Mouse (Mus musculus): ENCODE measurements at regions not wholly inside any gene's neighbourhood (a gene's known extent, or its start where the extent isn't known, plus 50 kb on each side); places are given as distances from the start of the nearest gene placed in this dataset.
A peak's percentile ranks its signal among the peaks of the same experiment; 100 is the strongest.

DNA sequence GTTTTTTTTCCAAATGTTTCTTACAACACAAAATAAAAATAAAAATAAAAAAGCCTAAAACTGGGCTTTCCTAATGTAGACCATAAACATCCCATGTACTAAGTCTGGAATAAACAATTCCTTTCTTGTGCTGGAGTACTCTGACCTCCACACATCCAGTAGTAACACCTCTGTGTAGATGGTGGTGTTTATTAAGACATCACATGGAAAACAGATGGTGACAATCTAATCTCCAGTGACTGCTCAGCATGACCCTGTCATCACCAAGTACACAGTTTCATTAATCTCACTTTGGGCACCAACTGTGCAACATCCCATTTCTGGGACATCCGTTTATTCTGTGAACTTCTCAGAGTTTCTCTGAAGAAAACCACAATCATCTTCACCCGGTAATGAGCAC lies 118.7 kb upstream of the Bank1 start:
- DNase-seq (ENCODE audit: low spot score) = no peak

DNA sequence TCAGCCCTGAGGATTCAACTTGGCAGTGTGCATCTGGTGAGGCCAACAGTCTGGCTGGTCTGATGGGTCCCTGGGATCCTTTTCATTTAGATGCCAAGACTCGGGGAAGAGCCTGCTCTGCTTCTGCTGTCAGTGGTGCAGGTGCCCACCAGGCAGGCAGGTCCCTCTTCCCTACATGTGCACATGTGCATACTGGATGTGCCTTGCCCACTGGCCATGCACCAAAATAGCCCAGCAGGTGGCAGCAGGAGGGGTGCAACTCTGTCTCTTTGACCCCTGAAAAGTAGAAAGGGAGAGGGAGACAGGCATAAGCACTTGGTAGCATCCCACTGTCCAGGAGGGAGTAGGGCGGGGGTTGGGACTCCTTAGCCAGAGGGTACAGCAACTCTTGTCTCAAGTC lies 116.2 kb upstream of the Bank1 start:
- DNase-seq (ENCODE audit: low spot score) = no peak

DNA sequence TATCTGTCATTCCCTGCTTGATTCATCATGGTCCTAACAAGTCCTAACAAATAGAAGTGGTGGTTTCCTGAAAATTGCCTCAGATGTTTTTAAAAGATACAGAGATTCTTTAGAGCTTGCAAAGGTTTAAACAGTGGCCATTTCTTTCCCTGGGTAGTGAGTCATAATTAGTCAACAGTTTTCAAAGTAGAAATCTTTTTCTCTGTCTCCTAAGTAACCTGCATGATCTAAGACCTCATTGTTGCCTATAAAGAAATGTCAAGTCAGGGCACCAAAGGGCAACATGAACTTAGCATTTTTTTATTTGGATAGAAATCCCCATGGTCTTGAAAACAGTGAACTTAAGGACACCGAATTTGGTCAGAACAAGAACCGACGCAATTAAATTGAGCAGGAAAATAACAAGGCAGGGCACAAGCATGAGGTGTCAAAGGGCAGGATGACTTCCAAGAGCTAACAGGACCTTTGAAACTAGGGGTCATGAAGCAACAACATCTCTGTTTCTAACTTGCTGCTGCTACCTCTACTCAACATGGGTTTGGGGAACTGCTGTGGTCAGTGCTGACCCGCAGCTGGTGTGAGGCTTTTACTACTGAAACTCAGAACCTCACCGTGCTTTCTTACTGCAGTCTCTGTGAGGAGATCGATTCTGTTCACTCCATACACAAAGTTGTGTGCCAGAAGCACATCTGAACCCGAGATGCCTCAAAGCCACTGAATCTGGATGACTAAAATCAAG lies 114.2 kb upstream of the Bank1 start:
- no peak for DNase-seq (ENCODE audit: low spot score)

DNA sequence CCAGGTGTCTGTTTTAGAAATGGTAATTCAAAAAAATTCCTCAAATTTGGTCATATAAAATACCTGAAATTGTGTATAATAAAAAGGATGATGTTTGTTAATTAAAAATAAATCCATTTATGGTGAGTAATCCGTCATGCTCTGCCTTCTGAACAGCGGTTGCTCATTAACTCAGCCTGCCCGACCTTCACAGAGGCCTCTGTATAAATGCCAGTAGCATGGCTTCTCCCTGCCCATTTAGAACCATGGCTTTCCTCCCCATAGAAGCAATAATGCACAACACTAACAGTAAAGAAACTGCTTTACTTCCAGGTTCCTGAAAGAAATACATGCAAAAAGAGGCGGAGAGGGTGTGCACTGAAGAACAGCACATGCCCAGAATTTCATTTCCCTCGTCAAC lies 113.5 kb upstream of the Bank1 start:
- DNase-seq (ENCODE audit: low spot score) = no peak

DNA sequence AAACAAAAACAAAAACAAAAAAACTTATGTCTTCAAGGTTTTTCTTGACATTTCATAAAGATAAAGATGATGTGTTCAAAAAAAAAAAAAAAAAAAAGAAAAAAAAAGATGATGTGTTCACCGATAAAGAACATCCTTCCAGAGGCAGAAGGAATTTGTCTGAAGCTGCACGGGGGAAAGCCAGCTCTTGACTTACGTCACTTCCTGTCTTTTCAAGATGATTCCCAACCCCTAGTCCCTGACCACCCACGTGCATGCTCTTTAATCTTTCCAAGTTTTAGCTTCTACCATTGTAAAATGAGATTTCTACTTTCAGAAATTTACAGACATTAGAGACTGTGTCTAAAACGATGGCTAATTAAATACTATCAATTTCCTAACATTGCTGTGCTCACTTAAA lies 108.5 kb upstream of the Bank1 start:
- DNase-seq (ENCODE audit: low spot score) = no peak

DNA sequence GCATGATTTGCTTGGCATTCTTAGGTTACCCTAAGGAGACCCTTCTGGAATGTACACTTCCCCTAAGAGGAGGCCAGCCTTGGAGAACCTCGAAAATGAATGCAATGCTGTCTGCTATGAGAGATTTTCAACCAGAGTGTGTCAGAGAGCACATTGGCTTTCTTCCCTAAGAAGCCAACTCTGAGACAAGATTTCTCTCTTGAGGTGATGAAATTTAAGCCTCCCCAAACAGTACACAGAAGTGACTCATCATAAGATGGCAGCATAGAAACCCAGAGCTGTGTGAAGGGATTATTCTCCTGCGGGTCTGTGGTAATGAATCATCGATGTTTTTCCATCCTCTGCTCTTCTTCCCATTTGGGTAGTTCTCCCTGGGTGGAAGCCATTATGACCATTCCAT lies 106.2 kb upstream of the Bank1 start:
- DNase-seq (ENCODE audit: low spot score) = no peak

DNA sequence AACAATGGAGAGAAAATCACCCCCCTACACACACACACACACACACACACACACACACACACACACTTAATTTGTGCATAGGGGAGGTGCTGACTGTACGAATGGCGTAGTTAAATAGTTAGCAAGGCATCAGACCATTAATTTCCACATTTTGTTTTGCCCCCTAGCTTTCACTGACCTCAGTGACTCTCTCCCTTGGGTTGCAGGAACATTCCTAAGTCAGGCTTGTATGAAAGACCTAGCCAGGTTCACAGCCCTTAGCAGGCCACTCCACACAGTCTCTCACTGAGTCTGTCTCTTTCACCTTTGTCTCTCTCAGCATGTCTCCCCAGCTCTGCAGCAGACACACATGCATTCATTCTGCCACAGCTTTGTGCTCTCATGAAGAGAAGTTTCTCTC lies 101.6 kb upstream of the Bank1 start:
- no peak for DNase-seq (ENCODE audit: low spot score)

DNA sequence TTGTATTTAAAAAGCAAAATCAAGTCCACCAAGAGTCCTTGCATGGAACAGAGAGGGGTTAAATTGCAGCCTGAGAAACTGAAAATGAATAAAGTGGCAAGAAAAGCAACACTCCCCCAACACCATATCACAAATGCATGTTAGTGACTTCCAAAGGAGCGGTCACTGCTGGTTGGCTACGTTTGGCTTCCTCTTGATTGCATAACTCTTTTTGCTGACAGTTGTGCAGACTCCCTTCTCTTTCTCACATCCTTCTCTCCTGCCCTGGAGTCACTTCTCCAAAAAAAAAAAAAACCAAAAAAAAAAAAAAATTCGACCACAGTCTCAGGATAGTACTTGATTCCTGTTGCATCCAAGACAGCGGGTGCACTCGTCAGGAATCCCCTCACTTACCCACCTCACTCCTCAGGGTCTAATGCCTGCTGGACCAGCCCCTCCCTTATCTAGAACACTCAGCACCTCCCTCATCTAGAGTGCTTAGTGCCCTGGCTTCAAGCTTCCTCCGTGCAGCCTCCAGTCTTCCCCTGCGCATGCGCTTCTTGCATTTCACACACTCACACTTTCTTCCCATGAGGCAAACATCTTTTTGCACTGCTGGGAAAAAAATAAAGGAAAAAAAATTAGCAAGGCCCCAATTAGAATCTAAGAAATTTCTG lies 100.8 kb upstream of the Bank1 start:
- DNase-seq (ENCODE audit: low spot score) = peak; percentile 48

DNA sequence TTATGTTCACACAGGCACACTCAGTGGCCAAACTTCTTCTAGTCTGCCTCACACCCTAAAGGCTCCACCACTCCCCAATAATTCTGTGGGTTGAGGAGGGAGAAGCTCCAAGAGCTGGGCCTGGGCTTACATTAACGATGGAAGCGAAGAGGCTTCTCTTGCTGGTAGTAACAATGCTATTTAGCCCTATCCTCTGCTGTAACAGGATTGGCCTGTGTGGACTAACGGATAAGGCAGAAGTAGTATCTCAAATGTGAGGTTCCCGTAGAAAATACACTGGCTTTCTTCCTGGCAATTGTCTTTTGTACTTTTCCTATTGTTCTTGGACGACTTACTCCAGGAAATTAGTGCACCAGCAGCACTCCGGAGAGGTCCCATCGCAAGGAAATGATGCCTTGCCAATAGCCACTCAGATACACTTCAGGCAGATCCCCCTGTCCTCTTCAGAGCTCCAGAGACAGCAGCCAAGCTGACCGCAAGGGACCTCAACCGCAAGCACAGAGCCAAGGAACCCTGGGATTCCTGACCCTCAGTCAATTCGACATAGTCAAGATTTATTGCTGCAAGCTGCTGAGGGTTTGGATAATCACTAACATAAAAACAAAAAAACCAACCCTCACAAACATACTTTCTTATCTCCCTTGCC lies 96.2 kb upstream of the Bank1 start:
- peak; percentile 24 for DNase-seq (ENCODE audit: low spot score)

DNA sequence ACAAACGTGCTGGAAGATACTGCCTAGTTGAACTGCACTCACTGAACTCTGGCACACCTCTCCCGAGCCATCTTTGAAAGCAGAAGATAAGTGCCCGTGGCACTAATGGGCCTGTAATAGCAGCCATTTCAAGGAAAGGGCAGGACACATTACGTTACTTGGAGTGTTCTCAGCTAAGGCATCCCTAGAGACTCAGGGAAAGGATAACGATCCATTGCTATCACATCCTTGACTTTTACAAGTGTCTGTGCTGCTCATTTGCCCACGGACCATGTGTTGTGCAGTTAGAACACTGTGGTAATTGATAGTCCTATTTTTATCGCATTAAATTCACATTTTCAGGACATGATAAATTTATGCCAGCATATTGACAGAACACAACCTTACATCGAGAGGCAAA lies 79.7 kb upstream of the Bank1 start:
- DNase-seq (ENCODE audit: low spot score) = no peak

DNA sequence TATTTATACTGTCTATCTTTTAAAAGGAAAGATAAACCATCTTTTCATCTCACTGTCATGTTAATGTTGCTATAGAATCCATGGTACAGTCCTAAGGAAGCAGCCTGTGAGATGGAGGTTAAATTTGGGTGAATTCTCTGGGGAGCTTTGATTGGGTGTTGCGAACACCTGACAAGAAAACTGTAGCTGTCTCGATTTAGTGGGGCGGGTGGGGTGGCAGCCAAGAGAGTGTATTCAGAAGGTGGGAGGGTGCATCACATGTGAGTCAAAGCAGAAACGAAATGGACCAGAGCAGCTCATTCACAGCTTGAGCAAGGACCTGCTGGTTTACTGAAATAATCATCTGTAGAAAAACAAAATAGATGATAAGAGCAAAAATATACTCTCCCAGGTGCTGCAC lies 57.4 kb upstream of the Bank1 start:
- no peak for DNase-seq (ENCODE audit: low spot score)

DNA sequence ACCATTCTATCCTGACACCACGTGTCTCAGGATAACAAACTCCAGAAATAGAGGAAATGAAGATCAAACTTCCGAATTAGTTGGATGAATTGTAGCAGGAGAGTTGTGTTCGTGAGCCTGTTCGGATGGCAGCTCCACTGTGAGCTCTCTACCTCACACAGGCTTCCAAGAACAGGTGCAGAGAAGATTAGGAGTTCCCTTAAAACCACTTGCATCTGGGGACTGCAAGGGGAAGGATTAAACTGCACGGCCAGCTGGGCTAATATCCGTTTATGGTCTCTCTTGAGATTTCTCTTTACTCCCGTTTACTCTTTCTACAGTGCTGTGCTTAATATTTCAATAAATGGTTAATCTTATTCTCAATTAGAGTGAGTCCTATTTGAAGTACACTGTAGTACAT lies 54.8 kb upstream of the Bank1 start:
- no peak for DNase-seq (ENCODE audit: low spot score)

DNA sequence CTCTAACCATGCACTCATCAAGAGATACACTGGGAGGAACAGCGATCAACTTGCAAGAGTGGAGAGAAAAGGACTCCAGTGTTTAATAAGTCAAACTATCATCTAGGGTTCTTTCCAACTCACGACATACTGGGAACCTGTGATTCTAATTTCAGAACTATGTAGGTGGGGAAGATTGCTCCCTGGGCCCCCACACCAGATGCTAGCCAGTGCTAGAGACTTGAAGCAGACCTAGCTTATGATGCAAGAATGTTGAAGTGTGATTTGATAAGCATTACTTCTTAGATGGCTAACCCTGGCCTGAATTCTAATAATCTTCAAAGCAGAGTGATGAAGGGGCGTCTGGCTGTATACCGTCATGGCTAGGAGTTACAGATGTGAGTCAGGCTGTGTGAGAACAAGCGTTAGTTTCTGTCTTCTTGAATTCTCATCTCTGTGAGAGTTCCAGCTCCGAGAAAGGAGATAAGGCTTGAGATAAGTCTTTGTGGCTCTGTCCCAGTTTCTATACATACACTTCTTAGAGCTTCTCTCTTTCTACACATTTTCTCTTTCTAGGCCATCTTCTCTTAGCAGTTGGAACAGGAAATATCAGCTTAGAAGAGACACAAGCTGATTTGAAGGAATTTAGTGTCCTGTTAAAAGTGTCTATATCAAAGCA lies 54.0 kb upstream of the Bank1 start:
- DNase-seq (ENCODE audit: low spot score) = no peak

DNA sequence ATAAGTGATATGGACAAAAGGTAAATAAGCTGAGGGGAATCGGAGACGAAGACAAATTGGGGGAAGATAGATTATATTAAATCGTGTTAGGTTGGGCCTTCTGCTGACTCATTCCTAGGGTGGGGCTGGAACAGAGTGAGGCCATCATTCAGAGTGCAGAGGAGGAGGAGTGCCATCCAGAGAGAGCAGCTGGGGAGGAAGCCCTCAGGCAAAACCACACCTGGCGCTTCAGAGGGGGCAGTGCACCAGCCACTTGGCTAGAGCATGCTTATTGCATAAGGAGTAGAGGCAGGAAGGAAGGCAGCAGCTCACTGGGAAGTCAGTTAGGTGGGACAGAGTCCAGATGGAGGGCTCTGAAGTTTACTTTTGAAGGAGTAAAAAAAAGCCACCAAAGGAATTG lies 51.0 kb upstream of the Bank1 start:
- no peak for DNase-seq (ENCODE audit: low spot score)

Measured in heart, adult 8-10 months (tissue).